Mouse (Mus musculus): ENCODE data around the gene Copz1.

Copz1 gene

GRCm38 (mm10) chr15:103339961-103340337 lies 67.4 kb downstream of the Copz1 start, which contains the start of gene Zfp385a:
Gene Zfp385a, minus strand, starts transcription at chr15:103340093.
- peak; percentile 53 for DNase-seq (ENCODE audit: low spot score)

DNA sequence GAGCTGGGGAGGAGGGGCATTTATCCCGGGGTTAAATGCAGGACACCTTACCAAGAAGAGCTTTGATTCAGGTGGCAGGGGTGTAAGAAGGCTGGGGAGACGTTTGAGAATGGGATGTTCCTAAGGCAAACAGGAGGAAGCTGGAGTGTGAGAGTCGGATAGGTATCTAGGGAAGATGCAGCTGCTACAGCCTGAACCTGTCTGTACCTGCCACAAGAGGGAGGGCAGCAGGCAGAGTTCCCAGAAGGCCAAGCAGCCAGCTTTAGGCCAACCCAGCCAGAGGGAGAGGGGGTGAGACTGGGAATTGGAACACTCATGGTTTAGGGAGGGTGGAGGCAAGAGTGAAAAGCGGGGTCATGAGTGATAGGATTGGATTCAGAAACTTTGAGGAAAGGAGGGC lies 68.3 kb downstream of the Copz1 start:
- DNase-seq (ENCODE audit: low spot score), result no peak

DNA sequence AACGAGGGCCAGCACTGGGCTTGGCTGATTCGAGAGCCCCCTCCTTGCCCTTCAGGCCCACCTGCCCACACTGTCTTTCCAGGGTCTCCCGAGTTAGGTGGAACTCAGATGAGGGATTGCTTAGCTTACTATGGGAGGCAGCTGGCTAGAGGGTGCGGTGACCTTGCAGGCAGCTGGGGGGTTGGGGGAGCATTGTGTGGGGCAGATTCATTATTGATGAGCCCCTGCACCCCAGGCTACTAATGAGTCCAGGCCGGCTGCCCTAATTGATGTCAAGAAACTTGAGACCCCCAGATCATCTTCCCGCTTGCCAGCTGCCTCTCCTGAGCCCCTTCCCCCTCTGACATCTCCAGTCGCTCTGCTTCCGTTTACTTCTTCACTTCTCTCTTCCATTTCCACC lies 69.0 kb downstream of the Copz1 start:
- DNase-seq (ENCODE audit: low spot score), result no peak

DNA sequence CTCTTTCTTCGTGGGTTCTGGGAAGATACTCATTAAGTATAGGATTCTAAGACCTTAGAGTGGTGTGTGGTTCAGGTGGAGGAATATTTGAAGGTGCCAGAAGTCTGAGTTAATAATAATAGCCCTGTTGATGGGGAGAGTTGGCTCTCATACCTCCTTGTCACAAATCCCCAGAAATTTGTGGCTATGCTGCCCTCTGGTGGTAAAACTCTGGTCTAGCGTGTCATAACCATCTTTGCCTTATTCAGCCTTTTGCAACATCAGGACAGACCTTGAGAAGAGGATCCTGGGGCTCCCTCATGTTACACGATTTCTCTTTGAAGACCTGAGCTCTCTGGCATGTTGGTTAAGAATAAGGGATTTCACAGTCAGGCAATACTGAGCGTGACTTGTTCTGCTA lies 69.9 kb downstream of the Copz1 start:
- peak; percentile 36 for DNase-seq (ENCODE audit: low spot score)

- DNase-seq (ENCODE audit: low spot score), result no peak
Measured at GRCm38 (mm10) chr15:103343008-103343407, 70.5 kb downstream of the Copz1 start.

DNA sequence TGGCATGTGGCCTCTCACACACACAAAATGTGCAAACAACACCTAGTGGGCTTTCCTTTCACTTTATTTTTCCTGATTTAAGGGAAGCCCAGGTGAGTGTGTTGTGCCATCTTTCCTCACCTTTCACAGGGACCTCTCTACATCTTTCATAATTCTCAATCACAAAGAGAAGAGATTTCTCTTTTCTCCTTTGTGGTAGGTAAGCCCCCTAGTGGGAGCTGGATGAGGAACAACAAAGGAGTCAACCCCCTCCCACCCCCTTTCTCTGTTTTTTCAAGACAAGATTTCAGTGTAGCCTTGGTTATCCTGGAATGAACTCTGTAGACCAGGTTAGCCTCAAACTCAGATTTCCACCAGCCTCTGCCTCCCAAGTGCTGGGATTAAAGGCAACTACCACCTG lies 71.0 kb downstream of the Copz1 start:
- DNase-seq (ENCODE audit: low spot score), result no peak

GRCm38 (mm10) chr15:103345789-103346188 lies 73.3 kb downstream of the Copz1 start:
- no peak for DNase-seq (ENCODE audit: low spot score)

GRCm38 (mm10) chr15:103347275-103347684 lies 74.8 kb downstream of the Copz1 start:
- peak; percentile 55 for DNase-seq (ENCODE audit: low spot score)

All from ovary, postnatal 36 days (tissue).